Mouse (Mus musculus) gastrocnemius, adult 2 months (tissue): ENCODE results near the gene Grhpr. TPM values are rescaled to one million over a fixed set of nuclear protein-coding genes. Genes with fewer than 3 reads are reported as not detected.

Source experiments
- DNase-seq: peaks from one replicate; pipeline ENCODE4 v3.0.0; 2022
- H3K27ac ChIP-seq: fragments of 200-600 bp; 2 replicates; pipeline ENCODE4 v1.8.1; 2022; ENCODE audit warnings: mild to moderate bottlenecking
- H3K4me3 ChIP-seq: fragments of 200-600 bp; 2 replicates; pipeline ENCODE4 v1.8.1; 2022; ENCODE audit warnings: mild to moderate bottlenecking, moderate library complexity
- CTCF ChIP-seq: fragments of 200-600 bp; IDR thresholded peaks from 2 replicates; pipeline ENCODE4 v1.8.1; 2022; ENCODE audit warnings: antibody characterized with exemption, mild to moderate bottlenecking, moderate library complexity
- intact Hi-C: fragments of 180-260 bp; cut with DNase I; formaldehyde crosslinking; loops from one replicate; pipeline ENCODE4 v1.15.1; 2025
- total RNA-seq, 2 experiments: library from RNA; stranded (reverse); gene quantifications; 2 replicates each; pipeline ENCODE4 v1.2.3; 2021

The Grhpr gene
- total RNA-seq, 2 experiments from 2014 or later: 23.9 to 24.7 TPM

GRCm38 (mm10) chr4:45011581-45012104 is 30.4 kb downstream of the Grhpr start:
- intact Hi-C loops: loop anchor here (2.0 to 10.0 kb wide), 3 partner anchors 31 to 523 kb away; partner anchors contain the start of genes Grhpr, Shb and Slc25a51
- H3K27ac ChIP-seq: peak overlapping the region; percentile 96
- no peak for TF ChIP-seq CTCF
- H3K4me3 ChIP-seq: peak overlapping the region; percentile 98
- DNase-seq: peak; percentile 76

GRCm38 (mm10) chr4:45012105-45012975 is 31.1 kb downstream of the Grhpr start, which contains the start of gene Zbtb5:
Gene Zbtb5 (minus strand): TSS chr4:45012412.
- peak; percentile 99 for DNase-seq
- peak within 1 kb of the TSS; percentile 96 for H3K27ac ChIP-seq
- no peak for TF ChIP-seq CTCF
- peak within 1 kb of the TSS; percentile 98 for H3K4me3 ChIP-seq
- intact Hi-C loops: loop anchor here (10.0 kb wide), 2 partner anchors 392 to 522 kb away; partner anchors contain the start of genes Shb and Slc25a51

- intact Hi-C loops: loop anchor here (10.0 kb wide), 2 partner anchors 392 to 522 kb away; partner anchors contain the start of genes Shb and Slc25a51
Measured at GRCm38 (mm10) chr4:45013031-45013431, 31.8 kb downstream of the Grhpr start.

GRCm38 (mm10) chr4:45013537-45013936 is 32.3 kb downstream of the Grhpr start:
- DNase-seq: no peak
- intact Hi-C loops: loop anchor here (10.0 kb wide), 2 partner anchors 391 to 521 kb away; partner anchors contain the start of genes Shb and Slc25a51
- Histone ChIP-seq H3K27ac (peak overlapping the region; percentile 95), H3K4me3 (peak overlapping the region; percentile 82)
- TF ChIP-seq CTCF: no peak

More at GRCm38 (mm10) chr4:45013031-45013431, 31.8 kb downstream of the Grhpr start:
- DNase-seq: no peak
- Histone ChIP-seq H3K4me3 (peak overlapping the region; percentile 82), H3K27ac (peak overlapping the region; percentile 95)
- TF ChIP-seq CTCF: no peak

- peak; percentile 89 for TF ChIP-seq CTCF
- no peak overlapping the region for H3K27ac ChIP-seq
- peak; percentile 56 for DNase-seq
- intact Hi-C loops: loop anchor here (1.0 to 10.0 kb wide), 5 partner anchors 67 to 519 kb away; partner anchors contain the start of genes Fbxo10, Shb, Slc25a51 and Tomm5
- H3K4me3 ChIP-seq: no peak overlapping the region
Measured at GRCm38 (mm10) chr4:45015615-45016014, 34.4 kb downstream of the Grhpr start.

DNA sequence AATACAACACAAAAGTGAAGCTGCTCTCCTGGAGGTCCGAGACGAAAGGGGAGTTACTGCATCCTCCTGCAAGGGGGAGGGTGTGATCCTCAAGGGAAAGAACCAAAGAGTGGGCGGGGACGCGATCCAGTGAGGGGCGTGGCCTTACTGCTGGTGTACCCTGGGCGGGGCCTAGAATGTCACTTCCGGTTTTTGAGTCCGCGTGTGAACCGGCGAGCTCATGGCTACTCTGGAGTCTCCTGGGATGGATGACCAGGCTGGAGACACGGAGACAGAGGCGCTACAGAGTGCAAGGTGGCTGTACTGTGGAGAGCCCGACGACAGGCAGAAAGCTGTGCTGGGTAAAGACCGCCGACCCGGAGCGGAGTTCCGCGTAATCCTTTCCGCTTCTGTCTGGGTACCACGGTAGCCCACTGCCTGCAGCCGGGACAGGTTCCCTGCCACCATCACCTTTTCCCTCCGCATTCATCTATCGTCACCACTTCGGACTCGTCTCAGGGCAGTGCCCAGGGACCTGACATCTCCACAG is 37.3 kb downstream of the Grhpr start, which contains the start of gene Polr1e:
Polr1e (plus strand) TSS at position 132 of the 529 bp plus-strand sequence.
- Histone ChIP-seq H3K4me3 (peak within 1 kb of the TSS; percentile 82), H3K27ac (peak within 1 kb of the TSS; percentile 84)
- no peak for TF ChIP-seq CTCF
- intact Hi-C loops: loop anchor here (5.0 to 10.0 kb wide), 4 partner anchors 64 to 516 kb away; partner anchors contain the start of genes Fbxo10, Shb, Slc25a51 and Tomm5
- peak; percentile 95 for DNase-seq

DNA sequence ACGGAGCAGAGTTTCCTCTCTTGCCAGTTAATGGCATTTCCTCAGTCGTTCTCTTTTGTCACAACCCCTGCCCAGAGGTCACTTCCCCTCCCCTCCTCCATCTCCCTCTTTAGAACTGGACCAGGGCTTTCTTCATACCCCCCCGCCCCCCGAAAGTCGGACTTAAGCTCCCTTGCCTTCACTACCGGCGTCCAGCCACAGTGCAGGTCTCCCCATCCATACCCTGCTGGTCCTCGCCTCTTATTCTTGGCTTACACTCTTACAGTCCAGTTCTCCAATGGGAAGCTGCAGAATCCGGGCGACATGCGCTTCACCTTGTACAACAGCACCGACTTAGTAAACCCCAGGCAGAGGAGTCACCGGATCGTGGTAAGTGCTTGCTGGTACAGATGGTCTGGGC is 37.8 kb downstream of the Grhpr start:
- Histone ChIP-seq H3K4me3 (peak overlapping the region; percentile 82), H3K27ac (peak overlapping the region; percentile 84)
- DNase-seq: no peak
- intact Hi-C loops: loop anchor here (5.0 to 10.0 kb wide), 4 partner anchors 63 to 516 kb away; partner anchors contain the start of genes Fbxo10, Shb, Slc25a51 and Tomm5
- no peak for TF ChIP-seq CTCF

- DNase-seq: no peak
- intact Hi-C loops: no loop called here
- TF ChIP-seq CTCF: no peak
- H3K27ac ChIP-seq: no peak overlapping the region
- no peak overlapping the region for H3K4me3 ChIP-seq
Measured at GRCm38 (mm10) chr4:45026459-45026858, 45.3 kb downstream of the Grhpr start.

GRCm38 (mm10) chr4:45032586-45032985 is 51.4 kb downstream of the Grhpr start:
- no peak for DNase-seq
- Histone ChIP-seq H3K27ac (no peak overlapping the region), H3K4me3 (no peak overlapping the region)
- intact Hi-C loops: no loop called here
- TF ChIP-seq CTCF: no peak

DNA sequence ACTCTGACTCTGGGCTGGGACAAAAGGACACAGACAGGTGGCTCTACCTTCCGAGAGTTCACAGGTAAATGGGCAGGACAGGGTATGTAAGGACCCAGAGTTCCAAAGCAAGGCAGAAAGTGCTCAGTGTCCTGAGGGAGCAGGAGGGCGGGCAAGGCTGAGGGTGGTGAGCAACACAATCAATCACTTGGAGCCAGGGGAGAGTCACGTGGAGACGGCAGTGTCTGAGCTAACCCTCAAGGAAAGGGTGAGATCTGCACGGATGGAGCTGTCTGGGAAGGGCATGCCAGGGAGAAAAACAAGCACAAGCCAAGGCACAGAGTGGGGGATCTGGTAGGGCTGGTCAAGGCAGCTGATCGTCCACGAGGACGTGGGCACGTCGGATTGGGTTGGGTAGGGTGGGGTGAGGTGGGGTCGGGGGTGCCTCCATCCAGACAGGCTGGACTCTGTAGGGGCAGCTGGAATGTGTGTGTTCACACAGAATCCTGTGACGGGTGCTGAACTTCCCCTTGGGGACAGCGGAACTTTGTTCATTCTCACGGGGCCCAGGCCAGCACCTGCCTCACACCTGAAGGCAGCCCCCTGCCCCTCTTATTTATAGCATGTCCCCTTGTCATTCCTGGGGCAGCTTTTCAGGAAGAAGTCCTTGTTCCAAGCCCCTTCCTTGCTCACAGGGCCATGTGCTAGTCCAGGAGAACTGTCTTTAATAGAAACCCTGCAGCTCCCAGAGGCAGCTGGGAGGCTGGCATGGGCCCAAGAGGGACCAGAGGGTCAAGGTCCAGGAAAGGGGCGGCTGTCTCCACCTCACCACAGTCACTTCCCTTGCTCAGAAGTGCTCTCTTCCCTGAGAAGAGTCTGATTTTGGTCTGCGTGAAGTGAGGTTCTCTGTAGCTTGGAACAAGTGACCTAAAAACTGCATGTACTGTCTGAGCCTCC is 53.8 kb downstream of the Grhpr start:
- no peak overlapping the region for H3K4me3 ChIP-seq
- TF ChIP-seq CTCF: no peak
- intact Hi-C loops: no loop called here
- H3K27ac ChIP-seq: no peak overlapping the region
- DNase-seq: no peak

- no peak for DNase-seq
- intact Hi-C loops: no loop called here
- no peak overlapping the region for H3K27ac ChIP-seq
- no peak for TF ChIP-seq CTCF
- no peak overlapping the region for H3K4me3 ChIP-seq
Measured at GRCm38 (mm10) chr4:45036048-45036447, 54.9 kb downstream of the Grhpr start.
